Mouse (Mus musculus) CH12.LX (cell line): ENCODE measurements around the gene Zfp213. TPM values are rescaled to one million over a fixed set of nuclear protein-coding genes. Genes with fewer than 3 reads are reported as not detected.

ENCODE experiments used
- DNase-seq: peaks from one replicate; pipeline ENCODE4 v3.0.0-alpha.2; 2013; ENCODE audit errors: extremely low read depth
- H3K27ac ChIP-seq: 2 replicates; pipeline ENCODE4 v1.5.1; 2012; ENCODE audit warnings: low read depth, mild to moderate bottlenecking, control low read depth, moderate library complexity; ENCODE audit not compliant: insufficient read depth
- H3K27me3 ChIP-seq: replicated peaks from 2 replicates; pipeline ENCODE3; 2012; ENCODE audit warnings: inconsistent platforms
- H3K36me3 ChIP-seq, 2 experiments: replicated peaks in 1 of 2; 2 replicates each; pipeline versions ENCODE3 to v1.6.1; 2012; ENCODE audit warnings: inconsistent platforms in 1 of 2, low read length in 1 of 2, mild to moderate bottlenecking in 1 of 2, mixed read lengths in 1 of 2, moderate library complexity in 1 of 2; ENCODE audit not compliant: control insufficient read depth in 1 of 2, insufficient read depth in 1 of 2
- H3K4me1 ChIP-seq, 2 experiments: 2 replicates each; pipeline ENCODE4 v1.6.1; 2012; ENCODE audit warnings: inconsistent platforms in 1 of 2, moderate library complexity in 1 of 2; ENCODE audit not compliant: insufficient read depth in 2 of 2, control insufficient read depth in 1 of 2
- H3K4me2 ChIP-seq: 2 replicates; pipeline ENCODE4 v1.6.1; 2012; ENCODE audit warnings: low read depth, mild to moderate bottlenecking, control low read depth; ENCODE audit not compliant: poor library complexity, insufficient read depth, severe bottlenecking
- H3K4me3 ChIP-seq, 3 experiments: fragments of 150-350 bp in 1 of 3; sonication (generic) in 1 of 3; replicated peaks in 1 of 3; 2 replicates each; pipeline versions ENCODE3 to v1.5.1; 2011 to 2012; ENCODE audit warnings: low read depth in 2 of 3, low read length in 2 of 3, mild to moderate bottlenecking in 2 of 3, moderate library complexity in 2 of 3, control low read depth in 1 of 3, improper control_type of control experiment in 1 of 3, inconsistent platforms in 1 of 3, mixed read lengths in 1 of 3; ENCODE audit not compliant: poor library complexity in 1 of 3
- H3K79me2 ChIP-seq: replicated peaks from 2 replicates; pipeline ENCODE4 v1.6.1; 2012; ENCODE audit warnings: mild to moderate bottlenecking, moderate library complexity; ENCODE audit not compliant: control insufficient read depth, poor library complexity, insufficient read depth, severe bottlenecking; ENCODE audit errors: extremely low read depth
- H3K9ac ChIP-seq: 2 replicates; pipeline ENCODE4 v1.6.1; 2012; ENCODE audit warnings: low read depth, mild to moderate bottlenecking, control low read depth, moderate library complexity; ENCODE audit not compliant: insufficient read depth
- H3K9me3 ChIP-seq: replicated peaks from 2 replicates; pipeline ENCODE3; 2012; ENCODE audit warnings: low read length, inconsistent platforms, mixed read lengths
- BHLHE40 ChIP-seq: IDR thresholded peaks from 2 replicates; pipeline ENCODE4 v1.6.1; 2011; ENCODE audit warnings: mild to moderate bottlenecking, low read depth, low read length, improper control_type of control experiment
- CHD1 ChIP-seq: IDR thresholded peaks from 2 replicates; pipeline ENCODE4 v1.6.1; 2012; ENCODE audit warnings: low read depth, low read length, improper control_type of control experiment, inconsistent platforms
- E2F4 ChIP-seq: IDR thresholded peaks from 2 replicates; pipeline ENCODE4 v1.6.1; 2011; ENCODE audit warnings: low read depth, low read length, improper control_type of control experiment; ENCODE audit not compliant: insufficient replicate concordance
- ELF1 ChIP-seq: IDR thresholded peaks from 2 replicates; pipeline ENCODE4 v1.6.1; 2014; ENCODE audit warnings: low read depth, mild to moderate bottlenecking, inconsistent platforms, low read length, improper control_type of control experiment
- EP300 ChIP-seq: IDR thresholded peaks from 2 replicates; pipeline ENCODE4 v1.6.1; 2011; ENCODE audit warnings: low read length, improper control_type of control experiment
- ETS1 ChIP-seq: conservative IDR thresholded peaks from 2 replicates; pipeline ENCODE4 v1.6.1; 2012; ENCODE audit warnings: low read depth, mild to moderate bottlenecking, inconsistent platforms, low read length, improper control_type of control experiment, moderate library complexity
- GABPA ChIP-seq: IDR thresholded peaks from 2 replicates; pipeline ENCODE4 v1.6.1; 2012; ENCODE audit warnings: low read depth, low read length, improper control_type of control experiment, inconsistent platforms; ENCODE audit not compliant: insufficient replicate concordance
- IRF4 ChIP-seq: IDR thresholded peaks from 2 replicates; pipeline ENCODE4 v1.6.1; 2014; ENCODE audit warnings: low read depth, mild to moderate bottlenecking, inconsistent platforms, low read length, improper control_type of control experiment
- KAT2A ChIP-seq: IDR thresholded peaks from 2 replicates; pipeline ENCODE4 v1.6.1; 2012; ENCODE audit warnings: low read length, improper control_type of control experiment, inconsistent platforms; ENCODE audit not compliant: insufficient replicate concordance
- MAFK ChIP-seq: IDR thresholded peaks from 2 replicates; pipeline ENCODE4 v1.6.1; 2011; ENCODE audit warnings: low read length, improper control_type of control experiment; ENCODE audit not compliant: insufficient replicate concordance
- MAX ChIP-seq: IDR thresholded peaks from 2 replicates; pipeline ENCODE4 v1.6.1; 2011; ENCODE audit warnings: low read length, improper control_type of control experiment
- MEF2A ChIP-seq: IDR thresholded peaks from 2 replicates; pipeline ENCODE4 v1.6.1; 2014; ENCODE audit warnings: low read depth, mild to moderate bottlenecking, inconsistent platforms, low read length, improper control_type of control experiment, borderline replicate concordance
- MXI1 ChIP-seq: IDR thresholded peaks from 2 replicates; pipeline ENCODE4 v1.6.1; 2011; ENCODE audit warnings: mild to moderate bottlenecking, low read depth, low read length, improper control_type of control experiment
- MYC ChIP-seq: IDR thresholded peaks from 2 replicates; pipeline ENCODE4 v1.6.1; 2011; ENCODE audit warnings: low read depth, mild to moderate bottlenecking, improper control_type of control experiment, low read length
- NELFE ChIP-seq: IDR thresholded peaks from 2 replicates; pipeline ENCODE4 v1.6.1; 2011; ENCODE audit warnings: low read depth, low read length, improper control_type of control experiment
- NRF1 ChIP-seq: IDR thresholded peaks from 2 replicates; pipeline ENCODE4 v1.6.1; 2014; ENCODE audit warnings: low read depth, mild to moderate bottlenecking, inconsistent platforms, low read length, improper control_type of control experiment, moderate library complexity
- POLR2A ChIP-seq: IDR thresholded peaks from 2 replicates; pipeline ENCODE4 v1.6.1; 2011; ENCODE audit warnings: low read depth, mild to moderate bottlenecking, improper control_type of control experiment, low read length
- POLR2AphosphoS2 ChIP-seq: IDR thresholded peaks from 2 replicates; pipeline ENCODE4 v1.6.1; 2011; ENCODE audit warnings: low read depth, low read length, improper control_type of control experiment
- RAD21 ChIP-seq: IDR thresholded peaks from 2 replicates; pipeline ENCODE4 v1.6.1; 2011; ENCODE audit warnings: low read depth, mild to moderate bottlenecking, low read length, improper control_type of control experiment, moderate library complexity
- SIN3A ChIP-seq: IDR thresholded peaks from 2 replicates; pipeline ENCODE4 v1.6.1; 2012; ENCODE audit warnings: low read length, improper control_type of control experiment, inconsistent platforms
- TBP ChIP-seq: conservative IDR thresholded peaks from 2 replicates; pipeline ENCODE4 v1.6.1; 2011; ENCODE audit warnings: low read depth, low read length, improper control_type of control experiment
- TCF12 ChIP-seq: IDR thresholded peaks from 2 replicates; pipeline ENCODE4 v1.6.1; 2014; ENCODE audit warnings: low read depth, mild to moderate bottlenecking, inconsistent platforms, low read length, improper control_type of control experiment
- UBTF ChIP-seq: IDR thresholded peaks from 2 replicates; pipeline ENCODE4 v1.6.1; 2012; ENCODE audit warnings: low read depth, mild to moderate bottlenecking, inconsistent platforms, low read length, improper control_type of control experiment, moderate library complexity
- USF1 ChIP-seq: IDR thresholded peaks from 2 replicates; pipeline ENCODE4 v1.6.1; 2014; ENCODE audit warnings: low read depth, mild to moderate bottlenecking, inconsistent platforms, low read length, improper control_type of control experiment
- USF2 ChIP-seq: conservative IDR thresholded peaks from 2 replicates; pipeline ENCODE4 v1.6.1; 2011; ENCODE audit warnings: low read depth, low read length, improper control_type of control experiment
- ZKSCAN1 ChIP-seq: IDR thresholded peaks from 2 replicates; pipeline ENCODE4 v1.6.1; 2012; ENCODE audit warnings: low read depth, inconsistent platforms, low read length, improper control_type of control experiment, borderline replicate concordance
- dilution Hi-C: fragments of 300-500 bp; cut with MboI; formaldehyde crosslinking; loops from 2 replicates; pipeline ENCODE4 v1.14.3; 2020; ENCODE audit warnings: low sequenced_read_pairs; ENCODE audit not compliant: extremely low pct_unique_long_range_greater_than_20kb, extremely low pct_ligation_motif_present
- in situ Hi-C: fragments of 300-500 bp; cut with MboI; formaldehyde crosslinking; loops from 3 replicates; pipeline ENCODE4 v1.14.3; 2019; ENCODE audit warnings: low sequenced_read_pairs, low pct_ligation_motif_present, low pct_unique_long_range_greater_than_20kb, mixed read lengths
- polyA plus RNA-seq: library from polyadenylated mRNA; unstranded; fragments of >175 nt; gene quantifications from 2 replicates; pipeline ENCODE4 v1.2.1, GENCODE M21; 2012; ENCODE audit warnings: low read depth; ENCODE audit not compliant: insufficient read length
- total RNA-seq, 2 experiments: library from RNA; depleted of rRNA; stranded (reverse); fragments of 300-350 nt in 1 of 2; fragments of >200 nt in 1 of 2; gene quantifications; 2 replicates each; pipeline ENCODE4 v1.2.3; 2012 to 2014

Gene Zfp213
- total and polyA plus RNA-seq, 3 experiments: 8.0 to 10.9 (median 9.4) TPM

- Histone ChIP-seq H3K79me2 (no peaks in the 10 kb centered on the region), H3K4me2 (peak overlapping the region; percentile 81), H3K27me3 (no peaks in the 10 kb centered on the region), H3K4me3 (peak overlapping the region; percentile 66 to 74 (median 71)), H3K27ac (peak overlapping the region; percentile 6; the same call in 1 of the 2 replicates), H3K4me1 (peaks cover 0 to 14% of the 10 kb centered on the region in 2 experiments; a peak in 3 of 4 replicates), H3K36me3 (peaks cover 0 to 14% of the 10 kb centered on the region in 2 experiments), H3K9ac (peak overlapping the region; percentile 72), H3K9me3 (no peaks in the 10 kb centered on the region)
- peak; percentile 93 for DNase-seq
- dilution Hi-C loops (no loop called here), in situ Hi-C loops (loop anchor here (10.0 kb wide), 1 partner anchor 365 kb away; no protein-coding TSS in a partner anchor)
- TF ChIP-seq MAFK (peak; percentile 97), KAT2A (peak; percentile 88; the same call in 1 of the 2 replicates), RAD21 (no peak), UBTF (0 out of 2 replicates have a peak, but pooled peaks have one; percentile 17), MXI1 (no peak; the same call in 1 of the 2 replicates), NRF1 (peak; percentile 86), TBP (peak; percentile 100), POLR2A (peak; percentile 59), TCF12 (0 out of 2 replicates have a peak, but pooled peaks have one; percentile 3), MYC (0 out of 2 replicates have a peak, but pooled peaks have one; percentile 7), EP300 (no peak), IRF4 (no peak), E2F4 (0 out of 2 replicates have a peak, but pooled peaks have one; percentile 54), ELF1 (peak; percentile 98), SIN3A (0 out of 2 replicates have a peak, but pooled peaks have one; percentile 26)
Observed at GRCm38 (mm10) chr17:23550188-23550791, 13.7 kb downstream of the Zfp213 start.

DNA sequence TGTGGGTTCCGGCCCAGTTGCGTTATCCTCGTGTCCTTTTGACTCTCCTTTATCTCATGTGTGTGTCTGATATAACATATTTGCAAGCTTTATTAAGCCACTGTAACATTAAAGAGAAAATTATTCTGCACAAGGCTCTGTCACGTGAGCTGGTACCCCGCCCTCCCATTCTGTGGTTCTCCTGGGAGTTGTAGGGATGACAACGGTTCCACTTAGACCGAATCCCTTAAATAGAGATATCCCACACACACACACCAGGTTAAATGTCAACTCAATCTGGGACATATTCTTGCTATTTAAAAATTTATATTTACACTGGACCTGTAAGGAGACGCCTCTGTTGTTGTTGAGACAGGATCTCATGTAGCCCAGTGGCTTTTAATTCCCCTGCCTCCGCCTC, 14.6 kb downstream of the Zfp213 start:
- dilution Hi-C loops: no loop called here
- TF ChIP-seq ETS1 (no peak), NELFE (no peak), MXI1 (no peak), KAT2A (no peak), SIN3A (peak; percentile 59; the same call in 1 of the 2 replicates), BHLHE40 (peak; percentile 90), MEF2A (0 out of 2 replicates have a peak, but pooled peaks have one; percentile 7), ZKSCAN1 (no peak), GABPA (no peak), RAD21 (no peak), UBTF (no peak), POLR2AphosphoS2 (no peak), CHD1 (no peak), MAX (peak; percentile 8; the same call in 1 of the 2 replicates), USF1 (peak; percentile 65), USF2 (peak; percentile 54; the same call in 1 of the 2 replicates)
- H3K27me3 ChIP-seq: no peaks in the 10 kb centered on the region
- no peak for DNase-seq
- peak overlapping the region; percentile 81 for H3K4me2 ChIP-seq
- peak overlapping the region; percentile 66 to 71 (median 69) for H3K4me3 ChIP-seq
- peaks cover 0 to 13% of the 10 kb centered on the region in 2 experiments; a peak in 3 of 4 replicates for H3K4me1 ChIP-seq
- in situ Hi-C loops: no loop called here
- no peaks in the 10 kb centered on the region for H3K9me3 ChIP-seq
- H3K36me3 ChIP-seq: peaks cover 0 to 6% of the 10 kb centered on the region in 2 experiments
- peak overlapping the region; percentile 47 for H3K9ac ChIP-seq
- H3K79me2 ChIP-seq: no peaks in the 10 kb centered on the region
- H3K27ac ChIP-seq: no peak overlapping the region
